Mouse (Mus musculus): ENCODE results near the gene Slx4ip. TPM values are rescaled to one million over a fixed set of nuclear protein-coding genes. Genes with fewer than 3 reads are reported as not detected.
A peak's percentile ranks its signal among the peaks of the same experiment; 100 is the strongest.

Gene Slx4ip
- polyA plus RNA-seq, 1 experiment: 0.11 TPM

- Histone ChIP-seq H3K4me1 (peaks cover 37% of the 10 kb centered on the region), H3K36me3 (replicated peaks; ENCODE audit: low read length) (no peaks in the 10 kb centered on the region), H3K9me3 (no peaks in the 10 kb centered on the region), H3K27me3 (replicated peaks) (peaks cover 73% of the 10 kb centered on the region), H3K4me3 (replicated peaks) (peak overlapping the region; percentile 95)
- TF ChIP-seq FLI1 (IDR thresholded peaks at IDR 0.05; ENCODE audit: low read length) (no peak), GATA1 (IDR thresholded peaks at IDR 0.05; ENCODE audit: borderline replicate concordance, low read length) (no peak)
These were observed 226.3 kb downstream of the Slx4ip start for GRCm38 (mm10) chr2:137117321-137117690.

Other genes starting within 250 kb of the Slx4ip start
- 0.12 TPM in 1 of 2 replicates, not detected in the other for gene Snap25, start 177.8 kb upstream of the Slx4ip start, polyA plus RNA-seq (2012; ENCODE audit: insufficient read depth, low replicate concordance)
- 4.8 TPM in 1 of 2 replicates, not detected in the other for gene AL731706.2, start 5.5 kb upstream of the Slx4ip start, polyA plus RNA-seq (2012; ENCODE audit: insufficient read depth, low replicate concordance)
- 1.8 TPM in 1 of 2 replicates, not detected in the other for gene AL731706.1, start 171 bp downstream of the Slx4ip start, polyA plus RNA-seq (2012; ENCODE audit: insufficient read depth, low replicate concordance)
- gene Mkks, start 171 bp downstream of the Slx4ip start, polyA plus RNA-seq (2012; ENCODE audit: insufficient read depth, low replicate concordance): not detected in 2 replicates
- not detected in 2 replicates for gene Jag1, start 225.4 kb downstream of the Slx4ip start, polyA plus RNA-seq (2012; ENCODE audit: insufficient read depth, low replicate concordance)

Data from megakaryocyte, embryonic 14.5 days (primary cell).